Mouse (Mus musculus) cerebellum, adult 9-11 months (tissue): ENCODE data around the gene Efs.
A peak's percentile ranks its signal among the peaks of the same experiment; 100 is the strongest.
"Not testable (repeated sequence)": the region's sequence is repeated elsewhere in the genome, so short reads cannot be mapped to it uniquely, and the experiment has no call there.

Experiments used
- DNase-seq: peaks from one replicate; pipeline ENCODE4 v3.0.0; 2022

Efs gene

DNA sequence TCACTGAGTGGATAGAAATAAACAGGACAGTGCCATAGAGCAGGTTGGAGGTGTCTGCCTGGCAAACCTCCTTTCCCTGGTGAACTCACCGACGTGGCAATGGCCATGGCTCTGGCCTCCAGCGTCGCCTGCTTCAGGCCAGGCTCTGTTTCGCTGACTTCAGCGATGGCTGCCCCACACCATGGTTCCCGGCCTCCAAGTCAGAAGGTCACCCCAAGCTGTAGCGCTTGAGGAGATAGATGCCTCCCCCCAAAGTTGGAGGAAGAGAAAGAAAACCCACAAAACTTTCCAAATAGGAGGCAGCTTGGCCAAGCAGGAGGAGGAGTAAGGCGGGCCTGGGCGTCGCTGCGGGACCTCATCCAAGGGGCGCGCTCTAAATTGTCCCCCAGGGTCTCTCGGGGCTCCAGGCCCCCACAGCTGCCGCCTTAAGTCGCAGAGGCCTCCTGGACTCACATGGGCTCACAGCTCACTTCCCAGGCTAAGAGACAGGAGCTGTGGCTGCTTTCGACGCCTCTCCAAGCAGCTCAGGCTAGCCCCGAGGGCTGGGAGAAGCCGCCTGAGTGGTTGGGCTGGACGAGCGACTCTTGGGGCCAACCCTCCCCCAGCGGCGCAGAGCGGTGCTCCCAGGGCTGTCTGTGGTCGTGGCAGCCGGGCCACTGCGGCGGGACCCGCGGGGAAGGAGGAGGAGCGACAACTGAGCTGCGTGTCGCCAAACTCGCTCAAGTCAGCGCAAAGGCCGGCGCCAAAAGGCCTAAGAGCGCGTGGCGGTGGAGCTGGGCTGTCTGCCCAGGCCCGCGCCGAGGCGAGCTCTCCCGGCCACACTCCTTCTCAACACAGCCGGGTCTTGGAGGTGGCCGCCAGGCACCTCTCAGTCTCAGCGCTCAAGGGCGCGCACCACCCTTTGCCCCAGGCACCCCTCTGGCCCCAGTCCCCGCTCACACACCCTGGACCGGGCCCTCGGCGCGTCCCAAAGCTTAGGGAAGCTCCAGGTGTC, at the start of gene Efs:
Gene Efs (minus strand): TSS at position 778 of the 994 bp plus-strand sequence.
- DNase-seq, result peak; percentile 56

DNA sequence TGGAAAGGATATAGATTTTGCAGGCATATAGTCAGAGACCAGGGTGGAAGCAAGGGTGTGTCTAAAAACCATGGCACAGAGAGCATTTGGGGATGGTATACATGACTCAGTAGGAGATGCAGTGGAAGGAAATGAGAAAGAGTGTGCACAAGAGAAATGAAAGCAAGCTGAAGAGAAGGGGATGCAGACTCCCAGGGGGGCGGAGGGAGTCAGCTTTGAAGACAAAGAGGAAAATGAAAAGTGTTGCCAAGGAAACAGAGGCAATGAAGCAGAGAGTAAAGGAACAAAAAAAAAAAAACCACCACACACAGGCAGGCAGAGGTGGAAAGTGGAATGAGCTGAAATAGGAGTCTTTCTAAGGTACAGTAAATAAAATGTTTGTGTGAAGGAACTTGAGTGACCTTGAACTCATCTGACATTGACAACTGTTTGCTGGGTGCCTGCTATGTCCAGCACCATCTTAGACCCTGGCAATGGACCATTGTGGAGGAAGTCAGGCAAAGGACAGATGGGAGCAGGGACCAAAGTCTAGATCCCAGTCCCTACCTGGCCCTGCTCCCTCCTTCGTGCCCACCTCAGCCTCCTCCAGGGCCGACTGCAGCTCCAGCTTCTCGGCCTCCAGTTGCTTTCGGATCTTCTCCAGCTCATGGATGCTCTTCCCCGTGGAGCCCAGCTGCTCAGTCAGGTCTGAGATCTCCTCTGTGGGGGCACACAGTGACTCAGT, 48.3 kb upstream of the Efs start:
- DNase-seq, result no peak

DNA sequence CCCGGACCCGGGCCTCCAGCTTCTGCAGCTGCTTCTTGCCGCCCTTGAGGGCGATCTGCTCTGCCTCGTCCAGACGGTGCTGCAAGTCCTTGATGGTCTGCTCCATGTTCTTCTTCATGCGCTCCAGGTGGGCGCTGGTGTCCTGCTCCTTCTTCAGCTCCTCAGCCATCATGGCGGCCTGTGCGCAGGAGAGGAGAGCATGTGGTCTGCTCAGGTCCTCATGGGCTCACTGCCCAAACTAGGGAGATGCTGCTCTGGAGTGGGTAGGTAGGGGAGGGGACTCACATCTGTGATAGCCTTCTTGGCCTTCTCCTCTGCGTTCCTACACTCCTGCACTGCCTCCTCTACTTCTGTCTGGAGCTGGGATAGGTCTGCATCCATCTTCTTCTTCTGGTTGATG, 46.9 kb upstream of the Efs start:
- DNase-seq, result not testable (repeated sequence)

DNA sequence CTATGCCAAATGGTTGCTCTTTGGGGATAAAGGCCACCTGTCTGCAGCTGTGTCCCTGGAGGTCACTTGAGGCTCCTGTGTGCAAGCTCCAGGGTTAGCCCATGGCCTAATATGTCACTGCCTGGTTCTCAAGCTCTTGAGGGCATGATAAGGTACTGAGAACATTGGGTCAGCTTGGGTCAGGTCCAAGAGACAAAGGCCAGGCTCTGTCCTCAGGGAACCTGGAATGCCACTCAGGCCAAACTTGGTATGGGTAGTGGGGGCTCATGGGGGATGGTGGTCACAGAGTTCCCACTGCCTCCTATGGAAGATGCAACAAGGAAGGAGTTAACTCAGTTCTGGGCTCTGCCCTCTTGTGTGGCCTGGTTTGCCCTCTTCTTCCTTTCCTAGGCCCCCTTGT, 42.4 kb upstream of the Efs start:
- no peak for DNase-seq

DNA sequence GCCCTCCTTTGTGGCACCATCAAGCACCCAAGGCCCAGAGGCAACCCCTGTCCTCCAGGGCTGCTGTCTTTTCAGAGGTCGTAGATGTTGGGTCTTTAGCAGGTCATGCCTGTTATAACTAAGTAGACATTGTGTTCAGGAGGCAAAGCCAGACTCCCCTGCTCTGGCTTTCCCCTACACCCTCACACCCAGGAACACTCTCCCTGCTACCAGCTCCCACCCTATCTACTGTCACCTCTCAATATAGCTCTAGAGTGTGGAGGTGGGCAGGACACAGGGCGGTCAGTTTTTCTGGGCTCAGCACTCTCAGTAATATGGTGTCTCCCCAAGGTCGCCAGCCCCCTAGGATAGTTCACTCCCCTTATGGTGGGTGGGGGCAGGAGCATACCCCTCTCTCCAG, 41.9 kb upstream of the Efs start:
- no peak for DNase-seq

DNA sequence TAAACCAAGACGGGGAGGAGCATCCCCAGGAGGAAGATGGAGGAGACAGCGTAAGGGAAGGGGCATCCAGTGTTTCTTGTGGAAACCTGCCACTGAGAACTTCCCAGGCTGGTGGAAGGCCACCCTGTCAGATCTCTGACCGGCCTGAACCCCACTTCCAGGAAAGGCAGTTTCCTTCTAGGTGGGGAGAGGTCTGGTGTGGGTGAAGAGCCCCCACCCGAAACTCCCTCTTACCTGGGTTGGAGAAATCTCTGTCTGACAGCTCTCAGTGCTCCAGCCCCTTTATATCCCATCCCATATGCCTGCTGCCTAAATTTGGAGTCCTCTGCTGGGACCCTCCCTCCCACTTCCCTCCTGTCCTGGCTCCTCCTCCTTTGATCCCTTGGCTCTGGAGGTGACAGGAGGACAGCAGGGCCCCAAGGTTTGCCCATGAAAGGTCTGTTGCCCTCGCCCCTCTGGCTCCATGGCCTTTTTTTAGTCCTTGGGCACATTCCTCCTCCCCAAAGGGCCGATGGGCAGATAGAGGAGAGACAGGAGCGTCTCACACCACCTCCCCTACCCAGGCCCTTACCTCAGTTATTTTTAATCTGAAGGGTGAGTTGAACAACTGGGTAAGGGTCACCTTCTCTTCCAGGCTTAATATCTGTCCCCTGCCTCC, 40.5 kb upstream of the Efs start, which contains the start of gene Myh6:
Gene Myh6 (minus strand): TSS at position 608 of the 658 bp plus-strand sequence.
- DNase-seq, result no peak

DNA sequence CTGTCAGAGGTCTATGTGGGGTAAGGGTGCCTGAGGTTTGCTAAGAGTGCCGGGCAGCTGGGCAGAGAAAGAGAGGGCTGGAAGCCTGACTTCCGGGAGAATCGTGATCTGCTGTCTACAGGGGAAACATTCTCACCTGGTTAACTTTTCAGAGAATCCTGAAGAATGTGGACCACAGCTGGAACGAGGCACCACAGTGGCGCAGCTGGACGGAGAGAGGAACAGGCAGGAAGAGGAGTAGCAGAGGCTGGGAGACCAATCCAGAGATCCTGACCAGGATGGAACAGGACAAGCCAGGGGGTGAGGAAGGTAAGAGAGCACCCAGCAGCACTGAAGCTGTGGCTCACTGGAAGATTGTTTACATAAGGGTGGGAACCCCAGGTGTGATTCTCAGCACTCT, 39.7 kb upstream of the Efs start:
- DNase-seq, result no peak

DNA sequence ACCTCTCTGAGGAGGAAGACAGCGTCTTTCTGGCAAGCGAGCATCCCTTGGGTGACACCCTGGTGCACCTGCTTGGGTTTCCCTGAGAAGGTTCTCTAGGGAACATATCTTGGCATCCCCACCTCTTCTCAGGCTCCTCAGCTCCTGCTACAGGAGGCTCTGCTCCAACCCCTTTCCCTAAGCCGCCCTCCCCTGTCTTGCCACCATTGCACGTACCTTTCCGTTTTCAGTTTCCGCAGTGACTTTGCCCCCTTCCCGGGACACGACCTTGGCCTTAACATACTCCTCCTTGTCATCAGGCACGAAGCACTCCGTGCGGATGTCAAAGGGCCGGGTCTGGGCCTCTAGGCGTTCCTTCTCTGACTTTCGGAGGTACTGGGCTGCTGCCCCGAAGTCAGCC, 39.1 kb upstream of the Efs start:
- DNase-seq, result no peak

DNA sequence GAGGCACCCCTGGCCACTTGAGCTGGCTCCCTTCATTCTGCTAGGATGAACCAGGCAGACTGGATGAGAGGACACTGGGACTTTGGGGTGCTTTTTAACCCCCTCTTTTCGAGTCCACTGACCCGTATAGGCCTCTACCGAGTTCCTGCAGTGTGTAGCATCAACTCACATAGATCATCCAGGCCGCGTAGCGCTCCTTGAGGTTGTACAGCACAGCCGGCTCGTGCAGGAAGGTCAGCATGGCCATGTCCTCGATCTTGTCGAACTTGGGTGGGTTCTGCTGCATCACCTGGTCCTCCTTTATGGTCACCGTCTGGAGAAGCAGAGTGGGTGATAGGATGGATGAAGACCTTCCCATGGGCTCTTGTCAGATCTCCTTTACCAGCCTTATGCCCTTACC, 37.8 kb upstream of the Efs start:
- no peak for DNase-seq

DNA sequence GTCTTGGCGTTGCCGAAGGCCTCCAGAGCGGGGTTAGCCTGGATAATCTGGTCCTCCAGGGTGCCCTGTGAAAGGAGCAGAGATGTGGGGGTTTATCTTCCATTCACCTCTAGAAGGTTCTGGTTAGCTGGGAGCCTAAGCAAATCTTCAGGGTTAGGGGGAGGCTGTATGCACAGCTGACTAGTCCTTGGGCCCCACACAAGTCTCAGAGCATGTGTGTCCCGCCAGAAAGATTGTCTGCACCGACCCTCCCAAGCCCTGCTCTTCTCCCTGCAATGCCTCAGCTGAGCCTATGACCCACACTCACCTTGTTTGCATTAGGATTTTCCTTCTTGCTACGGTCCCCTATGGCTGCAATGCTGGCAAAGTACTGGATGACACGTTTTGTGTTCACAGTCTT, 36.8 kb upstream of the Efs start:
- DNase-seq, result no peak

DNA sequence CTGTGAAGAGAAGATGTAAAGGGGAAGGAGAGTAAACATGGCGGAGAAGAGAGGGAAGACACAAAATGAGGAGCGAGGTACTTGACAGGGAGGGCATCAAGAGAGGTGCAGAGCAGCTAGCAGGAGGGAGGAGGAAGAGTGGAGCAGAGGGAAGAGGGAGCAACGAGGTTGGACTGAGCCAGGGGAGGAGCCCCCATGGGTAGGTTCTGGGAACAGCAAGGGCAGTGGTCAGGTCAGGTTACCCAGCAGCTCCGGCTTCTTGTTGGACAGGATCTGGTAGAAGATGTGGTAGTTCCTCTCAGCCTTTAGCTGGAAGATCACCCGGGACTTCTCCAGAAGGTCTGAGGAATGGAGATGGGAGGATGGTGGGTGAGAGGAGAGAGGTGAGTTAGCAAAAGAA, 35.6 kb upstream of the Efs start:
- DNase-seq, result no peak

DNA sequence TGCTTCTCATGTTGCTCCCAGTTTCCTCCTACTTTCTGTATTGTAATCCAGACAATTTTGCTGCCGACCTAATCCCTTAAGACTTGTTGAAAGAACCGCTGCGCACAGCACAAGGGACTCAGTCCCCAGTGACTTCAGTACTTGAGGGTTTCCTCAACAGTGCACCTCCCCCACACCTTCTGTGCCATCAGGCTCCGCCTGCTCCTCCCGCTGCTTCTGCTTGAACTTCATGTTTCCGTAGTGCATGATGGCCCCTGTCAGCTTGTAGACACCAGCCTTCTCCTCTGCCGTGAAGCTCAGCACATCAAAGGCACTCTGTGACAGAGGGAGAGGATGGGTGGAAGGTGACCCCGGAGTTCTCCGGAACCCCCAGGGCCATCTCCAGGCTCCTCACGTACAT, 34.8 kb upstream of the Efs start:
- no peak for DNase-seq

DNA sequence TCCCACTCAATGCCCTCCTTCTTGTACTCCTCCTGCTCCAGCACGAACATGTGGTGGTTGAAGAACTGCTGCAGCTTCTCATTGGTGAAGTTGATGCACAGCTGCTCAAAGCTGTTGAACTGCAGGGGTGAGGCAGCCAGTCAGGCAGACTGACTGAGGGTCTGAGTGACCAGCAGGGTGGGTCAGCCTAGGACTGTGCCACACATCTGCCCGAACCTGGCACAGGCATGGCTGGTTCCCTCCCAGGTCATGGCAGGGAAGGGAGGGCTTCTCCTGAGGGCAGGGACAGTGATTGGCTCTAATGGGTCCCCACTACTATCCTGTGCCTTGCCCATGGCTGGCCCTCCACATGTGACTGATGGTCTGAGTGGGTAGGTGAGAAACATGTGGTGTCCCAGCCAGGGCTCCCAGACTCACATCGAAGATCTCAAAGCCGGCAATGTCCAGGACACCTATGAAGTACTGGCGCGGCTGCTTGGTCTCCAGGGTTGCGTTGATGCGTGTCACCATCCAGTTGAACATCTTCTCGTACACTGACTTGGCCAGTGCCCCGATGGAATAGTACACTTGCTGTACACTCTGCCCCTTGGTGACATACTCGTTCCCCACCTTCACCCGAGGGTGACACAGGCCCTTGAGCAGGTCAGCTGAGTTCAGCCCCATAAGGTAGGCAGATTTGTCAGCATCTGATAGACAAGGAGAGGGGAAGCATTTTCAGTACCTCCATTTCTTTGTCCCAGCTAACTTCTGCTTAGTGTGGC, 34.1 kb upstream of the Efs start:
- DNase-seq, result not testable (repeated sequence)

DNA sequence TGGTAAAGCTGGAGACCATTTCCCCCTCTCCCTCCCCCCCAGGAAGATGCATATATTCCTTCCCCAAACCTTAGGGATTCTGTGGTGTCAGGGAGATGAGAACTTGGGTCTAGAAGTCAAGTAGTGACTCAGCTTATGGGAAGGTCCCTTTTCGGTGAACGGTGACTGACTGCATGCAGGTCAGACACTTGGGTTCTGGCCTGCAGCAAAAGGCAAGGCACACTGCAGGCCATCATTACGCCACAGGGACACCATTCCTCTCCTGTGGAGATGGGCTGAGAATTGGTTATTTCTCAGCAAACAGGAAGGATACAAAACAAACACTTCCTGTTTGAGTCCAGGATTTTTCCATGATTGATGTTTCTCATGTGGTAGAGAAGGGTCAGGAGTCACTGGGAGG, 33.3 kb upstream of the Efs start:
- no peak for DNase-seq

DNA sequence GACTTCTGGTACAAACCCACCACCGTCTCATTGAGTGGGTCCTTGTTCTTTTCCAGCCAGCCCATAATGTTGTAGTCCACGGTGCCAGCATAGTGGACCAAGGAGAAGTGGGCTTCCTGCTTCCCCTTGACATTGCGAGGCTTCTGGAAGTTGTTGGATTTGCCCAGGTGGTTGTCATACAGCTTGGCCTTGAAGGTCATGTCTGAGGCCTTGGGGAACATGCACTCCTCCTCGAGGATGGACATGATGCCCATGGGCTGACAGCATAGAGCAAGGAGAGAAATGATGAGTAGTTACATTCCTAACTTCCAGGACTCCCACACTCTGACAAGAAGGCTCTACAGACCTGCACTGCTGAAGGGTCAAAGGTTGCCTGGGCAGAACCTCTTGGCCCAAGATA, 32.6 kb upstream of the Efs start:
- DNase-seq, result no peak

DNA sequence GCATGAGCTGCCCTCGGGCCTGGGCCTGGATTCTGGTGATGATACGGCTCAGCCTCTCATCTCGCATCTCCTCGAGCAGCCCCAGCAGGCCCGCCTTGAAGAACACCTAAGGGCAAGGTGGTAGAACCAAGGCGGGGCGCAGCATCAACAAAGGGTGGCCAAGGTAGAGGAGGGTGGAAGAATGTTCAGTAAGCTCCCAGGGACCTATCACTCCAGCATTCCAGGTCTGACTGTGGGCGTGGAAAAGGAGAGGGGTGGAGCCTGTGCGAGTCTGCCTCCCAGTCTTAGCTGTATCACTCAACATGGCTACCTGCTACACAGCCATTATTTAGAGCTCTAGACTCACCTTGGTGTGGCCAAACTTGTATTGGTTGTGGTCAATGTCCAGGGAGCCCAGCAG, 30.6 kb upstream of the Efs start:
- DNase-seq, result no peak

DNA sequence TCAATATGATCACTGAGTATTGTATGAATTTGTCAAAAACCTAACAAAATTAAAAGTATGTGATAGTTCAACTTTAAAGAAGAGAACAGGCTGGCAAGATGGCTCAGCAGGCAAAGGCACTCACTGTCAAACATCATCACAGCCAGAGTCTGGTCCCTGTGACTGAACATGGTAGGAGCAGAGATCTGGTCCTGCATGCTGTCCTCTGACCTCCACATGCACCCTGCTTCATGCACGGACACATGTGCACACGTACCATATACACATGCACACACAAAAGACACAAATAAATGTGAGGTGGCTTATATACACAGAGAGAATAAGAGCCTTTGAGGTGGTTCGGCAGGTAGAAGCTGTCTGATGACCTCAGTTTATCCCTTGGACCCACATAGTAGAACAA, 29.6 kb upstream of the Efs start:
- DNase-seq, result no peak

DNA sequence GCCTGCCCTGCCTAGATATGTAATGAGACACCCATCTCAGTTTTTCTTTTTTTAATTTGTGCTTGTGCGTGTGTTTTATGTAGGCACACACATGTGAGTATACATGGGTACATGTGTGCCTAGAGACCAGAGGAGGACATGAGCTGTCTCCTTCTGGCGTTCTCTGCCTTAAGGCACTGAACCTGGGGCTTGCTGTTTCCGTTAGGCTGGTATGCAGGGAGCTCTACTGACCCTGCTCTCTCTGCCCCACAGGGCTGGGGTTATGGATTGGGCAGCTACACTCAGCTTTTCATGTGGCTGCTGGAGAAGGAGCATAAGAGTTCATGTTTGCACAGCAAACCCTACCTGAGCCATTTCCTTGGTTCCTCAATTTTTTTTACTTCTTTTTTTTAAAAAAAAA, 28.5 kb upstream of the Efs start:
- DNase-seq, result no peak

DNA sequence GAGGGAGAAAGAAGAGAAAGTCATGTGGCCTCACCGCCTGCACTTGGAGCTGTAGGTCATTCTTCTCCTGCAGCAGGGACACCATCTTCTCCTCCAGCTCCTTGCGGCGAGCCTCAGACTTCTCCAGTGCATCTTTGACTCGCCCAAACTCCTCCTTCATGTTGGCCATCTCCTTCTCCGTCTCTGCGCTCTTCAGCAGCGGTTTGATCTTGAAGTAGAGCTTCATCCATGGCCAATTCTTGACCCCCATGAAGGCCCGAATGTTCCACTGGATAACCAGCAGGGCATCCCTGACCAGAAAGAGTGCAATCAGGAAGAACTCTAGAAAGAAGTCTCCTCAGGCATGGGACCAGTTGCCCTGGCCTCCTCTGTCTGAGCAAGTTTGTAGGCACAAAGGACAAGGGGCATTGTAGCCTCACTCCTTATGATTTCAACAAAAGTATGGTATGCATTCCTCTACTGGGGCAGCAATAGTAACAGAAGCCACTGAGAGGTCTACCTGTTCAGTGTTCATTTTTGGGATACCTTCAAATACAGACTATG, 27.8 kb upstream of the Efs start:
- DNase-seq, result no peak

DNA sequence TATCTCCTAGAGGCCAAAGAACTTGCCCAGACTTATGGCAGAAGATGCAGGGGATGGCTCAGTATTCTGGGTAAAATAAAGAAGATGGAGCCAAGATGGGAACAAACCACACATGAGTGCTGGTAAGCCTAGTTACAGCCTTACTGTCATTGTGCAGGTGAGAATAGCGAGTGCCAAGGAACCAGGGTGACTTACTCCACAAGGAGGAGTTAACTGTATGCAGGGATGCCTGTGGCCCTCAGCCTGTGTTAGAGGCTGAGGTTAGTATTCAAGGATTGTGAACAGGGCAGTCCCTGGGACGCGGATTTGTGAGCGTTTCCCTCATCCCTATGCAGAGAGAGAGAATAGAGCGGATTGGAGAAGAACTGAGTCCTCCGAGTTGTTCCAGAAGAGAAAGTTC, 25.7 kb upstream of the Efs start:
- no peak for DNase-seq

DNA sequence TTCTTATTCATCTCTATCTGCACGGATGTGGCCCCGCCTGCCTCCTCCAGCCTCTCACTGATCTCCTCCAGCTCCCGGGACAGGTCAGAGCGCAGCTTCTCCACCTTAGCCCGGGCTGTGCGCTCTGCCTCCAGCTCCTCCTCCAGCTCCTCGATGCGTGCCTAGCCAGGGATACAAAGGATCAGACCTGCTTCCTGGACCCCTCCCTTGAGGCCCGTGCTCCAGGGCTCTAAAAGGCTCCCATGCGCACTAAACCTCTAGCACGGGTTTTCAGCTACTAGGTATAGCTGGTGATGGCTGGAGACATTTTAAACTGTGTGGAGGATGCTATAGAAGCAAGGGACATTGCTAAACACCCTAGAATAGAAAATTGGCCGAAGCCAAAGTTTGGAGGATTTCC, 24.6 kb upstream of the Efs start:
- DNase-seq, result no peak

DNA sequence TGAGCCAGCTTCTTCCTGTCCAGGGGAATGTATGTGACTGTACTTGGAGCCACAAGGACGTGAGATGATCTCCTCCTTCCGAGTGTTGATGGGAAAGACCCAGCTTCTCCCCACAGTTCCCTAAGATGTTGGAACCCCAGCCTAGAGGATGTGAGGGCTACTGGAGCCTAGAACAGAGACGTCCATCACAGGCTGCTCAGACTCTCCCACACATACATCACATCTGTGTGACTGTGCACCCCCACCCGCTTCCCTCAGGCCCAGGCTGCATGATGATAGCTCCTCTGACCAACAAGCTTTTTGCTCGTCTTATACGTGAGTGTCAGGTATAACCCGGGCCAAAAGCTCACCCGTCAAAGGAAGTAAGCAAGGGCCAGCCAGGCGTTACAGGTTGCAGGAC, 22.9 kb upstream of the Efs start:
- DNase-seq, result no peak

DNA sequence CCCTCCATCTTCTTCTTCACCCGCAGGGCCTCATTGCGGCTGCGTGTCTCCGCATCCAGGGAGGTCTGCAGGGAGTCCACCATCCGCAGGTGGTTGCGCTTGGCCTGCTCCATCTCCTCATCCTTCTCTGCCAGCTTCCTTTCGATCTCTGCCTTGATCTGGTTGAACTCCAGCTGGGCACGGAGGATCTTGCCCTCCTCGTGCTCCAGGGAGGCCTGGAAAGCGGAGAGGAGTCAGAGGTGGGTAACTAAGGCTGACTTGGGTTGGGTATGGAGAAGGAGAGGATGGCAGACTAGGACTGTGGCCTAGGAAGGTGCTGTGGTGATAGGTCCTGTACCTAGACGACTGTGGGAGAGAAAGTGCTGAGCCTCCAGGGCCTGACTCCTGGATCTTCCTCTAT, 21.1 kb upstream of the Efs start:
- DNase-seq, result not testable (repeated sequence)
